Mouse (Mus musculus) liver, embryonic 14.5 days (tissue): ENCODE measurements around the gene Hnrnph2. TPM values are rescaled to one million over a fixed set of nuclear protein-coding genes. Genes with fewer than 3 reads are reported as not detected.

Source experiments
- ATAC-seq: fragments of 200-750 bp; cut with Nextera tagmentation; 2 replicates; pipeline ENCODE4 v1.8.0; 2017; ENCODE audit warnings: moderate number of reproducible peaks, mild to moderate bottlenecking, moderate library complexity; ENCODE audit not compliant: insufficient read depth
- DNase-seq, 3 experiments: peaks; one replicate each; pipeline ENCODE4 v3.0.0-alpha.2; 2012 to 2013; ENCODE audit warnings: low read depth in 3 of 3, low spot score in 3 of 3
- H3K27ac ChIP-seq: fragments of 300-500 bp; sonication (generic); 2 replicates; pipeline ENCODE4 v1.5.1; 2014; ENCODE audit warnings: moderate library complexity, mild to moderate bottlenecking, control low read depth, inconsistent platforms
- H3K27me3 ChIP-seq: fragments of 300-500 bp; sonication (generic); 2 replicates; pipeline ENCODE4 v1.6.1; 2014; ENCODE audit warnings: mild to moderate bottlenecking, low read length, moderate library complexity; ENCODE audit not compliant: control insufficient read depth, insufficient read depth
- H3K36me3 ChIP-seq: fragments of 300-500 bp; sonication (generic); replicated peaks from 2 replicates; pipeline ENCODE4 v1.6.1; 2014; ENCODE audit warnings: low read depth; ENCODE audit not compliant: control insufficient read depth, insufficient read depth
- H3K4me1 ChIP-seq, 2 experiments: fragments of 200-500 bp in 1 of 2; fragments of 300-500 bp in 1 of 2; sonication (generic) in 1 of 2; replicated peaks; 2 replicates each; pipeline ENCODE4 v1.6.1; 2012 to 2014; ENCODE audit warnings: antibody characterized with exemption in 1 of 2, inconsistent platforms in 1 of 2, low read length in 1 of 2; ENCODE audit not compliant: control insufficient read depth in 2 of 2, insufficient read depth in 2 of 2
- H3K4me2 ChIP-seq: fragments of 300-500 bp; sonication (generic); 2 replicates; pipeline ENCODE4 v1.6.1; 2014; ENCODE audit warnings: low read depth, mild to moderate bottlenecking, control low read depth, moderate library complexity
- H3K4me3 ChIP-seq, 2 experiments: fragments of 200-500 bp in 1 of 2; fragments of 300-500 bp in 1 of 2; sonication (generic) in 1 of 2; 2 replicates each; pipeline ENCODE4 v1.5.1; 2012 to 2014; ENCODE audit warnings: low read depth in 2 of 2, low read length in 2 of 2, mild to moderate bottlenecking in 2 of 2, control low read depth in 1 of 2, inconsistent platforms in 1 of 2, moderate library complexity in 1 of 2; ENCODE audit not compliant: insufficient read depth in 1 of 2
- H3K9ac ChIP-seq: fragments of 300-500 bp; sonication (generic); replicated peaks from 2 replicates; pipeline ENCODE4 v1.6.1; 2014; ENCODE audit warnings: mild to moderate bottlenecking, control low read depth, moderate library complexity
- H3K9me3 ChIP-seq: fragments of 300-500 bp; sonication (generic); 2 replicates; pipeline ENCODE4 v1.6.1; 2016; ENCODE audit warnings: low read length, mixed read lengths; ENCODE audit not compliant: control insufficient read depth
- CTCF ChIP-seq: IDR thresholded peaks from 2 replicates; pipeline ENCODE4 v1.5.1; 2016; ENCODE audit warnings: antibody characterized with exemption, low read depth, control low read depth
- EP300 ChIP-seq: IDR thresholded peaks from 2 replicates; pipeline ENCODE4 v1.6.1; 2016; ENCODE audit warnings: antibody characterized with exemption, low read depth
- WGBS: fragments of 180-500 bp; shearing (Covaris S2); extraction: QIAGEN DNeasy Blood & Tissue Kit; methylation state at CpG from one replicate; pipeline ENCODE4 v1.1.7; 2014; ENCODE audit not compliant: insufficient replicate concordance; 5-methylcytosine and 5-hydroxymethylcytosine counted together
- polyA plus RNA-seq, 2 experiments: library from polyadenylated mRNA; depleted of rRNA in 1 of 2; stranded (reverse) in 1 of 2; unstranded in 1 of 2; fragments of >200 nt; fragmentation: Nextera tagmentation in 1 of 2; extraction: Ambion mirVana in 1 of 2; gene quantifications; 2 replicates each; pipeline versions ENCODE4 v1.2.1 to v1.2.3; 2012 to 2014

Hnrnph2 gene
- polyA plus RNA-seq, 2 experiments = 47.4 to 53.7 TPM

DNA sequence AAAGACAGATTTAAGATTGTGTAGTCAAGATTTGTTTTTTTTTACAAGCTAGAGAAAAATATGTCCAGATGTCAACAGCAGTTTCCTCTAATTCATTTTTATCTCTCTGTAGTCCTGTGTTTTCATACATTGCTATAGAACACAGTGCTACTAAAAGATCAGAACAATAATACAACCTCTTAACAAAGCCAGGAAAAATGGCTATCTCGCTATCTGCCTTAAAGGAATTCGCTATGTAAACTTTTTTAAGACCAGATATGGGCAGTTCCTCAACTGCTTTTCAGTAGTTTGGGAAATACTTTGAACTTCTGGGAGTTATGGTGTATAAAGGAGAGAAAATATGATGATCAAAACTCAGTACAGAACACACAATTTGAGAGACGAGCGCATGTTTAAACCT is 22.4 kb downstream of the Hnrnph2 start:
- 66% methylated on average over 4 of the region's 4 CpGs for WGBS
- H3K27me3 ChIP-seq = no peaks in the 10 kb centered on the region
- no peak overlapping the region for H3K27ac ChIP-seq
- no peak overlapping the region for H3K9ac ChIP-seq
- H3K4me2 ChIP-seq = no peak overlapping the region
- H3K36me3 ChIP-seq = no peaks in the 10 kb centered on the region
- TF ChIP-seq CTCF (no peak), EP300 (no peak)
- H3K9me3 ChIP-seq = no peaks in the 10 kb centered on the region
- DNase-seq = no peak
- H3K4me3 ChIP-seq = no peak overlapping the region
- no peak for ATAC-seq
- no peaks in the 10 kb centered on the region for H3K4me1 ChIP-seq

GRCm38 (mm10) chrX:134628200-134628599 is 27.2 kb downstream of the Hnrnph2 start:
- Histone ChIP-seq H3K27ac (no peak overlapping the region), H3K27me3 (no peaks in the 10 kb centered on the region), H3K4me3 (no peak overlapping the region), H3K4me1 (no peaks in the 10 kb centered on the region), H3K36me3 (no peaks in the 10 kb centered on the region), H3K9me3 (no peaks in the 10 kb centered on the region), H3K4me2 (no peak overlapping the region), H3K9ac (no peak overlapping the region)
- ATAC-seq (no peak), DNase-seq (no peak)
- TF ChIP-seq CTCF (no peak), EP300 (no peak)
- 27% methylated on average over 2 of the region's 2 CpGs for WGBS

GRCm38 (mm10) chrX:134632710-134633109 is 31.7 kb downstream of the Hnrnph2 start:
- H3K4me1 ChIP-seq = no peaks in the 10 kb centered on the region
- no peaks in the 10 kb centered on the region for H3K36me3 ChIP-seq
- no peak overlapping the region for H3K9ac ChIP-seq
- no peak overlapping the region for H3K27ac ChIP-seq
- no peak for DNase-seq
- H3K27me3 ChIP-seq = no peaks in the 10 kb centered on the region
- H3K9me3 ChIP-seq = no peaks in the 10 kb centered on the region
- no peak for TF ChIP-seq CTCF
- TF ChIP-seq EP300 = no peak
- 61% methylated on average over 5 of the region's 5 CpGs for WGBS
- no peak for ATAC-seq
- no peak overlapping the region for H3K4me3 ChIP-seq
- H3K4me2 ChIP-seq = no peak overlapping the region

DNA sequence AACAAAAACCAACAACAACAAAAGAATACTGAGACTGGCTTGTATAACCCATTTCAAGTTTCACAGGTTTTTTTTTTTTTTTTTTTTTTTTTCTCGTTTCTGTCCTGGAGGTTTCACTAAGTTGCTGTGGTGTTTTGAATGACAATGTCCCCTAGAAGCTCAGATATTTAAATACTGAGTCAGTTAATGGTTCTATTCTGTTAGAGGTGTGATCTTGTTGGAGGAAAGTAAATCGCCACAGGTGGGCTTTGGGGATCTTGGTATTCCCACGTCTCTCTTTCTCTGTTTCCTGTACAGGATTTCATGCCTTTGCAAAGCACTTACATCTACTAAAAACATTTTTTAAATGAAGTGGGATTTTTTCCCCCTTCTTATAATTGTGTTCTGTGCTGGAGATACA is 34.1 kb downstream of the Hnrnph2 start:
- Histone ChIP-seq H3K4me3 (no peak overlapping the region), H3K27me3 (no peaks in the 10 kb centered on the region), H3K4me2 (no peak overlapping the region), H3K27ac (no peak overlapping the region), H3K9me3 (no peaks in the 10 kb centered on the region), H3K36me3 (no peaks in the 10 kb centered on the region), H3K9ac (no peak overlapping the region), H3K4me1 (no peaks in the 10 kb centered on the region)
- TF ChIP-seq CTCF = no peak
- TF ChIP-seq EP300 = no peak
- DNase-seq (no peak), ATAC-seq (no peak)
- 48% methylated on average over 3 of the region's 3 CpGs for WGBS

DNA sequence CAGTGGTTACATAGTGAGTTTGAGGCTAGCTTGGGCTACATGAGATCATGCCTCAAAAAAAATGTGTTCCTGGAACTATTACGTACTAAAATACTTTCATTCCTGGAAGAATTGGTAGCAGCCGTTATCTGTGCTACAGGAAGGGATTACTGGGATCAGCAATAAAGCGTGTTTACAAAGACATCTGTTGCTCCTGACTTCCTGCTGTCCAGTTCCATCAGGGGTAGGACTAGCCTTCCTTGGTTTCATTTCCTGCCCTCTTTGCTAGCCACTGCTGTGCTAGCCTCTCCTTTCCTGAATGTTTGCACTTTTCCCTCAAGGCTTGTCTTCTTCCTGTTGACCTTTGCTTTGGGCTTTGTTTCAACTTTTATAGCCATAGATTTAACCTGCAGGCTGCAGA is 34.9 kb downstream of the Hnrnph2 start:
- Histone ChIP-seq H3K27me3 (no peaks in the 10 kb centered on the region), H3K4me3 (no peak overlapping the region), H3K9ac (no peak overlapping the region), H3K36me3 (no peaks in the 10 kb centered on the region), H3K27ac (no peak overlapping the region), H3K9me3 (no peaks in the 10 kb centered on the region), H3K4me1 (no peaks in the 10 kb centered on the region), H3K4me2 (no peak overlapping the region)
- TF ChIP-seq EP300 (no peak), CTCF (no peak)
- no peak for DNase-seq
- WGBS = 30% methylated on average over 3 of the region's 3 CpGs
- ATAC-seq = no peak
